Mouse (Mus musculus) embryo, embryonic 9.5 days (tissue): ENCODE results near the gene March10.

Experiments used
- DNase-seq: peaks from one replicate; pipeline ENCODE4 v3.0.0-alpha.2; 2017; ENCODE audit errors: extremely low spot score

The March10 gene

GRCm38 (mm10) chr11:105409408-105409807 lies 47.1 kb downstream of the March10 start:
- DNase-seq: no peak

- DNase-seq: no peak
Observed at GRCm38 (mm10) chr11:105407846-105408441, 48.6 kb downstream of the March10 start.

DNA sequence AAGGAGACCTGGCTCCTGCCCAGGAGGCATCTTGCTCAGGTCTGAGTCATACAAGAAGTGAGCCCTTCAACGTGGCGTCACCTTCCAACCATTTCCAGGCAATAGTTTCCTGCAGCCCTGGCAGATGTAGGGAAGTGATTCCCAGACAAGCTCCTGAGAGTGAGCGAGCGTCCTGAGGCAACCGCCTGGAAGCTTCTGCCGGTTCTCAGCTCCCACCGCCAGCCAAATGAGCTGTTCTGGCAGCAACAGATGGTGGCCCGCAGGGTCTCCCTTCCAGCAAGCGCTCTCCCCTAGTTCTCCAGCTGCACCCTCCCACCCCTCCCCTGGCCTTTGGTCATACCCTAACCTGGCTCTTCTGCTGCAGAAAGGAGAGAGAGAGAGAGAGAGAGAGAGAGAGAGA lies 54.2 kb downstream of the March10 start:
- no peak for DNase-seq

DNA sequence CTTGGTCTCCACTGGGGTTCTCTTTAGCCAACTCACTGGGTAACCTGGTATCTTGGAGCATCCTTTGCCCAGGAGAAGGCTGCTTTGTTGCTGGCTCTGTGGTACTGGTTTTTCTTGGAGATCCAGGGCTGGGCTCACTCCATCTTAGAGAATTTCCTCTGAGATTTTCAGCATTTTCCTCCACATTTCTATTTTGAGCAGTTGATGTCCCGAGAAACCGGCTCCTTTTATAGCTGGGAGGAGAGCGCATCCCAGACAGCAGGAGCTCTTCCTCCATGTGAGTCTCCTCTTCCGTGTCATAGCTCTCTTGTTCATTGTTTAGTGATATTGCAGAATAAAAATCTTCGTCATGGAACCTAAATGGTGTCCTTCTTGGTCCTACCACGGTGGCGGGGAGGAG lies 66.2 kb downstream of the March10 start:
- no peak for DNase-seq

- DNase-seq: no peak
Observed at GRCm38 (mm10) chr11:105388636-105389035, 67.9 kb downstream of the March10 start.

GRCm38 (mm10) chr11:105385266-105385665 lies 71.3 kb downstream of the March10 start:
- DNase-seq: no peak

DNA sequence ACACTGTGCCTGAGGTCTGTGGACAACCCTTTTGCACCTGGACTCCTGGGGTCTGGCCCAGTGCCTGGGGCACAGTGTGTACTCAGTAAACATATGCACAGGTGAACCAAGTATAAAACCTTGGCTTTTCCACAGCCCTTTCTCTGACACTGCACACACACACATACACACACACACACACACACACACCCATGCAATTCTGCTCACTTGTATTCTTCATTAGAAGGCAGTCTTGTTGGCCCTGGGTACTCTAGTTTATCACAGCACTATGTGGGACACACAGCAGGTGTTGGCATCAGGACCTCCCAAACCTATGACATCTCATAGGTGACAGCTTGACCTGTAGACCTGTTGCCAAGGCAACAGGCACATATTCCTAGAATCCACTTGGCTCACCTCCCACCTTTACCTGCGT lies 80.7 kb downstream of the March10 start:
- no peak for DNase-seq

- DNase-seq: no peak
Observed at GRCm38 (mm10) chr11:105374526-105375175, 81.9 kb downstream of the March10 start.

DNA sequence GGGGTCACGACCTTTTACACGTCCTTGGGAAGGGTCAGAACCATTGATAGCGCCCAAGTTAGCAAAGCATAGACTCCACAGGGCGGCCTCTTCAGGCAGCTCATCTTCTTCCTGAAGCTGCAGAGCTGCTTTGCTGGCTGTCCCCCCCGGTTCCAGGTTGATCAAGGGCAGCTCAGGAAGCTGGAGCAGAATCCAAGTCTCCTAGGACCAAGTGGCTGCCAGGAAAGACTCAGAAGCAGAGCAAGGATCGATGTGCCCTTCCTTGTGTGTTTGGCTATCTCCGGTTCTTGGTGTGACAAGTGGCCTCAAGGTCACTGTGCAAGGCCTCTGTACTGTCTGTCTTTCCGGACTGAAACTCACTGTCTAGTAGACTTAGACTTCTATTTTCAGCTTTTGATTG lies 82.7 kb downstream of the March10 start:
- DNase-seq: no peak

- DNase-seq: no peak
Observed at GRCm38 (mm10) chr11:105371818-105372217, 84.7 kb downstream of the March10 start.

DNA sequence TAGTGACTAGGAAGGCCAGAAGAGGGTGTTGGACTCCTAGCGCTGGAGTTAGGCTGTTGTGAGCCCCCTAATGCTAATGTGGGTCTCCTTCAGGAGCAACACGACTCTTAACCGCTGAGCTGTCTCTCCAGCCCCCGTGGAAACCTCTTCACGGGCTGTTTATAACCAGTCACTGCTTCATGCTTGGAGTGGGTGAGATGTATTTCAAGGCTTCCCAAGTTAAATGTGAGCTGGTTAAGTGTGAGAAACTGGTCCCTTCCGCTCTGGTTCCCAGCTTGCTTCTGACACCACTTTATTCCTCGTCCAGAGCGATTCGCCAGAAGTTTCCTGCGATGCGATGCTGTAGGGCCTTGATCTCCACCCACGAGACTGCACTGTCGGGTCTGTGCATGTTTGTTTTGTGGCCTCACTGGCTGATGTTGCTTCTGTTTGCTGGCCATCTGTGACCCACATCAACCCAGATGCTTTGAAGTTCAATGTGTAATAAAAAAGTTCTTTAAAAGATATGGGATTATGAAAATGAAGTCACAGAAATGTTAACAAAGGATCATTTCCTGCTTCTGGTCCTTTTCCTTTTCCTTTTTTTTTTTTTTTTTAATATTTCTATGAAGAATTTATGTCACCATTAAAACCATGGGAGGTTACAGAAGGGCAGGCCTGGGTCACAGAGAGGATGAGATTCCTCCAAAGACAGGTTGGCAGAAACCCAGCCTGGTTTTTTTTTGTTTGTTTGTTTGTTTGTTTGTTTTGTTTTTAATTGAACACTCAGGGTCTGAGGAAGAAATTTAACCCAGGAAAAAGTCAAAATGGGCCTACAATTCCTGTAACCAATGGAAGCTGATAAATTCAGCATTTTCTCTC lies 86.8 kb downstream of the March10 start:
- no peak for DNase-seq

GRCm38 (mm10) chr11:105368833-105369232 lies 87.7 kb downstream of the March10 start:
- no peak for DNase-seq

DNA sequence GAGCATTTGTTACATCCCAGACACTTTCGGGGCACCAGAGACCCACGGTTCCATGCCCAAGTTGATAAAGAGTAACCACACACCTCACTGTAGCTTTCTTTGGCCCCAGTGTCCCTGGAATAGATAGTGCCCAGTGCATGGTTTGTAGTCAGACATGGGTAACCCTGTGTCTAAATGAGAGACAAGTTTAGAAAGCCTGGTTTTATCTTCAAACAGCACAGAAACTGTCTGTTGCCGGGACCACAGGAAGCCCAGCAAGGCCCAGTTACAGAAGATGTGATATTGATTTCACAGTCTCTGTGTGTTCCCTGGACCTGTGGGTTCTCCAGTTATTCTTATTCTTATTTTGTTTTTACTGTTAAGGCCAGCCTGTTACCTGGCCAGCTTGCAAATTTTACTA lies 89.4 kb downstream of the March10 start:
- no peak for DNase-seq

DNA sequence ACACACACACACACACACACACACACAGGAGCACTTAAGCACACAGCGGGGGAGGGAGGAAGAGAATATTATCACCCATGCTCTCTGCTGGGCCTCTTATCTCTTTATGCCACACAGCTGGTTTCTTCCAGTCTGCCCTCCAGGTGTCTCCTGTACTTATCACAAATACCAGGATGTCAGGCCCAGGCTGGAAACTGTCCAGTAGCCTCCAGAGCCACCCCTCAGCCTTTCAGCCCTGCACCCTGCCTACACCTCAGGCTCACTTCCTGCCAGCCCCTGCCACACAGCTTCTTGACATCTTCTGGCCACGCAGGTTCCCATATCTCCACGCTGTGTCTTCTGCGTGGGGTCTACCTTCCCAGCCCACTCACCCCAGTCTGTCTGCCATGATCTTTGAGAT lies 90.5 kb downstream of the March10 start:
- no peak for DNase-seq

DNA sequence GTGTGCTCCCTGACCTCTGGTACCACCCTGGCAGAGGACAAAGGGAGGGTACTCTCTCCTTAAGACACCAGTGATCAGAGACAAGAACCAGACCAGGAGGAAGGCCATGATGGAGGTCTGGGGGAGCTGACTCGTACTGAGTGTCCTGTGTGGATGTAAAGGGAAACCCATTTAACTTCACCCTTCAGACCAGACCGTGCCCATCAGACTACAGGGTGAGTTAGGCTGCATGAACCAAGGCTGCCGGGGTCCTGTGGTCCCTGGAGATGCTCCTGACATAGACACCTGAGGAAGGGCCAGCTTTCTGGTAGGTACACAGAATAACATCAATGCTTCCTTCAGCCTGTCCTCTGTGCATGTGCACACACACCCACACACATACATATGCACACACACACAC lies 90.9 kb downstream of the March10 start:
- no peak for DNase-seq

GRCm38 (mm10) chr11:105364386-105365065 lies 92.0 kb downstream of the March10 start:
- no peak for DNase-seq

- no peak for DNase-seq
Observed at GRCm38 (mm10) chr11:105363598-105364385, 92.7 kb downstream of the March10 start.

- peak; percentile 85 for DNase-seq
Observed at GRCm38 (mm10) chr11:105362946-105363597, 93.5 kb downstream of the March10 start.

DNA sequence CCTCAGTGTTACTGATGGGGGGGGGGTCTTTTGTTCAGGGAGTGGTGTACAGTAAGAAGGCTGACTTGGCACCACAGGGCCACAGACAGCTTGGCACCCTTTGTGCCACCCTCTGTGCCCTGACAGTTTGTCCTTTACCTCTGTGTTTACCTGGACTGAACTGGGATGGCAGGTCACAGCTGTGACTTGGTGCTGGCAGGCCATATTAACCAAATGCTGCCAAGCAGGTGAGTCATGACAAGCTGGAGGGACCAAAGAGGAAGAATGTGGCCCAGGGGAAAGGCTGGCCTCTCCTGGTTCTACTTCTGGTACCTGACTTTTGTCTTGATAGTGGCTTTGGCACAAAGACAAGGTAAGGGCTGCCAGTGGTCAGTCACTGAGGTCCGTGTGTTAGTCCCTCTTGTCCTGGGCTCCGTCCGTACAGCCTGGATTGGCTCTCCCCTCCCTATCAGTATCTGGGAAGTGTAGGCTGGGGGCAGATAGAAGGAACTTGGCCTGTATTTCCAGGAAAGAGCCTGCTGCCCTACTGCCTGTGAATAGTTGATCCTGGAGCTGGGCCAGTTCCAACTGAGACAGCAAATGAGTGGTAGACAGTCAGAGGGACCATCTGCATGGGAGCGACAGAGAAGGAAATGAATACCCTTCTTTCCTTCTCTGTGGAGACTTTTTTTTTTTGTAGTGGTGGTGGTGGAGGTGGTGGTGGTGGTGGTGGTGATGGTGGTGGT lies 94.3 kb downstream of the March10 start:
- no peak for DNase-seq

- no peak for DNase-seq
Observed at GRCm38 (mm10) chr11:105356301-105356700, 100.2 kb downstream of the March10 start.
